Mouse (Mus musculus) heart, embryonic 16.5 days (tissue): ENCODE measurements around the gene Mfng. TPM values are rescaled to one million over a fixed set of nuclear protein-coding genes. Genes with fewer than 3 reads are reported as not detected.

Source experiments
- ATAC-seq: fragments of 200-750 bp; cut with Nextera tagmentation; replicated peaks from 2 replicates; pipeline ENCODE4 v1.8.0; 2017; ENCODE audit warnings: moderate number of reproducible peaks; ENCODE audit not compliant: insufficient read depth, low FRiP score; ENCODE audit errors: extremely low read depth
- H3K27ac ChIP-seq: fragments of 300-500 bp; sonication (generic); 2 replicates; pipeline ENCODE4 v1.5.1; 2014; ENCODE audit warnings: mild to moderate bottlenecking, low read length, control low read depth, moderate library complexity
- H3K27me3 ChIP-seq: fragments of 300-500 bp; sonication (generic); 2 replicates; pipeline ENCODE4 v1.6.1; 2014; ENCODE audit warnings: low read length, mixed read lengths; ENCODE audit not compliant: control insufficient read depth, insufficient read depth
- H3K36me3 ChIP-seq: fragments of 300-500 bp; sonication (generic); 2 replicates; pipeline ENCODE4 v1.6.1; 2014; ENCODE audit not compliant: control insufficient read depth, insufficient read depth
- H3K4me1 ChIP-seq: fragments of 300-500 bp; sonication (generic); 2 replicates; pipeline ENCODE4 v1.6.1; 2014; ENCODE audit warnings: low read length, mixed read lengths; ENCODE audit not compliant: control insufficient read depth, insufficient read depth
- H3K4me2 ChIP-seq: fragments of 300-500 bp; sonication (generic); 2 replicates; pipeline ENCODE4 v1.6.1; 2014; ENCODE audit warnings: low read depth, mild to moderate bottlenecking, control low read depth, low read length
- H3K4me3 ChIP-seq: fragments of 300-500 bp; sonication (generic); 2 replicates; pipeline ENCODE4 v1.5.1; 2014; ENCODE audit warnings: mild to moderate bottlenecking, control low read depth, low read length
- H3K9ac ChIP-seq: fragments of 300-500 bp; sonication (generic); 2 replicates; pipeline ENCODE4 v1.6.1; 2014; ENCODE audit warnings: low read length, control low read depth
- H3K9me3 ChIP-seq: fragments of 300-500 bp; sonication (generic); replicated peaks from 2 replicates; pipeline ENCODE4 v1.6.1; 2016; ENCODE audit warnings: low read length; ENCODE audit not compliant: control insufficient read depth
- WGBS: fragments of 180-500 bp; shearing (Covaris S2); extraction: QIAGEN DNeasy Blood & Tissue Kit; methylation state at CpG from one replicate; pipeline ENCODE4 v1.1.7; 2014; 5-methylcytosine and 5-hydroxymethylcytosine counted together
- polyA plus RNA-seq: library from polyadenylated mRNA; unstranded; fragments of >200 nt; fragmentation: Nextera tagmentation; extraction: Ambion mirVana; gene quantifications from 2 replicates; pipeline ENCODE4 v1.2.1, GENCODE M21; 2015

Mfng gene
- polyA plus RNA-seq, 1 experiment from 2014 or later: 19.8 TPM

DNA sequence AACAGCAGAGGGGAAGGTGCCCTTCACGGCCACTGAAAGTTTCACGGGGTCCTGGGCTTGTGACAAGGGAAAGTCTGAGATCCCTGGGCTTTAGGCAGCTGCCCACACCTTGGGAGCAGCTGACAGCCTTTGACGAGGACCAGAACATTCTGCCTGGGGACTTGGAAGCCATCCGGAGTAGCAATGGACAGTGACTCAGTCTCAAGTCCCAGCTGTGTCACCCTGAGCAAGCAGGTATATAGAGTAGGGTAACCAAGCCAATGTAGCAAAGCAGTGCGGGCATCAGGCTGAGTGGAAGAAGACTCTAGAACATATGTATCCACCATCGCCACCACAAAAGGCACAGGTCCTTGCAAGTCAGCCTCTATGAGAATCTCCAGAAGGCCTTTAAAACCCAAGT lies 36.1 kb downstream of the Mfng start:
- no peaks in the 10 kb centered on the region for H3K9me3 ChIP-seq
- no peaks in the 10 kb centered on the region for H3K4me1 ChIP-seq
- no peak for ATAC-seq
- peaks cover 21% of the 10 kb centered on the region for H3K27me3 ChIP-seq
- H3K27ac ChIP-seq: no peak overlapping the region
- no peaks in the 10 kb centered on the region for H3K36me3 ChIP-seq
- no peak overlapping the region for H3K4me3 ChIP-seq
- H3K9ac ChIP-seq: no peak overlapping the region
- WGBS: 39% methylated on average over 6 of the region's 6 CpGs
- H3K4me2 ChIP-seq: no peak overlapping the region

DNA sequence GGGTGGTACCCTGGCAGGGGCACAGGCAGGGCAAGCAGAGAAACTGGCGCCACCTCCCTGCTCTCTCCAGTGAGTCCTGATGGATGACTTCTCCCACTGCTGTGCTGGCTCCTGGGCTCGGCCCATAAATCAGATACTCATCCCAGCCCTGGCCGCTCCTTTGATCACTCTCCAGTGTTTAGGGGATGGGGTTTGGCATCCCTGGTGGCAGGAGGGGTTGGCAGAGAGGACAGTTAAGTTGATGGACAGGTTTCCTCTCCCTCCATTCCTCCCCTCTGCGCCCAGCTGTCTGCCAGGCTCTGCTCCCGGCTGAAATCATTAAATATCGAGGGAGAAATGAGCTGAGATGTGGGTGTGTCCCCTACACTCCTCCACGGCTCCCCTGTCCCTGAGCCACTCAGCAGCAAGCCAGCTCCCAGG lies 36.6 kb downstream of the Mfng start:
- Histone ChIP-seq H3K9me3 (no peaks in the 10 kb centered on the region), H3K4me3 (no peak overlapping the region), H3K4me1 (no peaks in the 10 kb centered on the region), H3K36me3 (no peaks in the 10 kb centered on the region), H3K4me2 (no peak overlapping the region), H3K27ac (no peak overlapping the region), H3K27me3 (peaks cover 20% of the 10 kb centered on the region), H3K9ac (no peak overlapping the region)
- WGBS: 31% methylated on average over 7 of the region's 7 CpGs
- no peak for ATAC-seq

DNA sequence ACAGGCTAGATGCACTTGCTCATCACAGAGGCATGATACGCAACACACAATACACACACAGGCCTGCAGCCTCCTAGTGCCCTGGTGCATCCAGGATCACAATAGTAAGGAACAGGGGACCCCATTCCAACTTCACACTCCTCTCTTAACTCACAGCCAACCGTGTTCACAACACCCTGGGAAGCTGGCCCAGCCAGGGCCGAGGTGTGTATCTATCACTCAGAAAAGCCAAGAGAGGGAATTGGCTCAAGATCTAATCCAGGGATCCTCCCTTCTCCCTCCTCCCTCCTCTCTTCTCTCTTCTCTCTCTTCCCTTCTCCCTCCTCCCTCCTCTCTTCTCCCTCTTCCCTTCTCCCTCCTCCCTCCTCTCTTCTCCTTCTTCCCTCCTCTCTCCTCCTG lies 37.1 kb downstream of the Mfng start:
- no peaks in the 10 kb centered on the region for H3K9me3 ChIP-seq
- H3K9ac ChIP-seq: no peak overlapping the region
- H3K36me3 ChIP-seq: no peaks in the 10 kb centered on the region
- 49% methylated on average over 3 of the region's 3 CpGs for WGBS
- no peaks in the 10 kb centered on the region for H3K4me1 ChIP-seq
- ATAC-seq: no peak
- H3K27me3 ChIP-seq: peaks cover 20% of the 10 kb centered on the region
- H3K4me2 ChIP-seq: no peak overlapping the region
- H3K4me3 ChIP-seq: no peak overlapping the region
- no peak overlapping the region for H3K27ac ChIP-seq

DNA sequence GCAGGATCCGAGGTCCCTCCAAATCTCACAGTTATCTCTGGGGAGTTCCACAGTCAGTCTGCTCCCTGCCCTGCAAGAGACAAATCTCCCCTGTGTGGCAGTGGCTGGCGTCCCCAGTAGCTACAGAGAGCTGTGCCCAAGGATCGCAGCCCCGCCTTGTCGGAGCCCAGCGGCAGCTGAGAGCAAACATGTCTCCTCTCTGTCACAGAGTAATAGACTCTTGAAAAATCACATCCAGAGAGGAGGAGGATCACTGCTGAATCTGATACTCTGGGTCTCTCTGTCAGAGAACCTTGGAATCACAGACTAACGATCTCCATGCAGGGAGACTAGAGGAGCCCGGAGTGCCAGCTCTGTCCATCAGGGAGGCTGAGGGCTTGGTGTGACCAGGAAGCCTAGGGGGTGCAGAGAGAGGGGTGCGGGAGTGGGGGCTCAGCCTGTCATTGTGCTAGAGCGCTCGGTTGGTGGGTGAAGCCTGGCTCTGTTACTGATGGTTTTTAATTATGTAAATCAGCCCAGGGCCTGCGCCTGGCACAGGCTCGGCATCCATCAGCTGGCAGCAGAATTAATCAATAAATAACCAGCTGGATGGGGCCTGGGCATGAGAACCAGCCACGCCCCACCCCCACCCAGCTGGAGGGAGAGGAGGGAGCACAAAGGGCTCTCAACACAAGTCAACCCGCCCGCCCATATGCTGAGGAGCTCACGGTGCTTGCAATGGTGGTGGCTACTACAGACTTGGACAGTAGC lies 37.7 kb downstream of the Mfng start:
- Histone ChIP-seq H3K4me1 (no peaks in the 10 kb centered on the region), H3K9ac (no peak overlapping the region), H3K4me3 (no peak overlapping the region), H3K36me3 (no peaks in the 10 kb centered on the region), H3K27ac (no peak overlapping the region), H3K9me3 (no peaks in the 10 kb centered on the region), H3K4me2 (no peak overlapping the region), H3K27me3 (peaks cover 18% of the 10 kb centered on the region)
- ATAC-seq: no peak
- WGBS: 38% methylated on average over 17 of the region's 17 CpGs

DNA sequence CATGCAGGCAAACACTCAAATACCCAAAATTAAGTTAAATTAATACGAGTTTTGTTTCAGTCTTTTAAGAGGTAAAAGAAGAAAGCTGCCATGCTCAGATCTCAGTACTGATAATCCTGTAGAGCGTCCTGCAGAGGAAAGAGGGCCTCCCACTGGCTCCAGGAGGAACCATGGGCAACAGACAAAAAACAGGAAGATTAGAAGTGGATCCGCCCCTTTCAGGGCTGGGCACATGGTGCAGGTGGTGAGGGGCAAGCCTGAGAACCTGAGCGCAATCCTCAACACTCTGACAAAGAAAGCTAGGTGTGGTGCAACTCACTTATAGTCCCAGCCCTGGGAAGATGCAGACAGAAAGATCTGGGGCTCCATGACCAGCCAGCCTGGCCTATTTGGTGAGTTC lies 41.4 kb downstream of the Mfng start:
- WGBS: 48% methylated on average over 4 of the region's 4 CpGs
- no peak for ATAC-seq
- Histone ChIP-seq H3K36me3 (no peaks in the 10 kb centered on the region), H3K27ac (no peak overlapping the region), H3K27me3 (peaks cover 11% of the 10 kb centered on the region), H3K9ac (no peak overlapping the region), H3K4me1 (no peaks in the 10 kb centered on the region), H3K4me2 (no peak overlapping the region), H3K9me3 (no peaks in the 10 kb centered on the region), H3K4me3 (no peak overlapping the region)

DNA sequence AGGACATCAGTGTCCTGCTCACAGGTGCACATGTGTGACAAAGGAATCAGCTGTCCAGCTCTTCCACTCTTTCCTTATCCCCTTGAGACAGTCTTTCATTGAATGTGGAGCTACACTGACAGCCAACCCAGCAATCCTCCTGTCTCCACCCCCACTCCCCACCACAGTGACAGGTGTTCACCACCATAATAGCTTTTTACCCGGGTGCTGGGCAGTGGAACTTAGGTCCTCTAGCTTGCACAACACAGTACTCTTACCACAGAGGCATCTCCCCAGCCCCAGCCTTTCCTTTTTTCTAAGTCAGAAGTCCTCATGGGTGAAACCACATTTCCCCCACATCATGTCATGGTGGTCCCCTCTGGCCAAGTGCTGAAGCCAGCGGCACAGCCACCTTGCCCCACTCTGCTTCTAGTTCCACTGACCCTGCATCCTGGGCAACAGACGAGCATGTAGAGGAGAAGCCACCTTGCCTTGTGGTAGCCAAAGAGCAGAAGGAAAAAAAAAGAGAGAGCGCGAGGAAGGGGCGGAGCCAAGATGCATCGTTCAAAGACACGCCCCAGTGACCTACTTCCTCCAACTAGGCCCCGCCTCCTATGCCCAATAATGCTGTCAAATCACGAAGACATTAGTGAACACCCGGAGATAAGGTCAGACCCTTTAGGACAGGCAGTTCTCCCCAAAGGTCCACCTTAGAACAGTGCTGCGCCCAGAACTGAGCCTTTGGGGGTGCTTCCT lies 42.8 kb downstream of the Mfng start:
- H3K4me3 ChIP-seq: no peak overlapping the region
- H3K27me3 ChIP-seq: no peaks in the 10 kb centered on the region
- H3K36me3 ChIP-seq: no peaks in the 10 kb centered on the region
- no peaks in the 10 kb centered on the region for H3K4me1 ChIP-seq
- H3K9me3 ChIP-seq: no peaks in the 10 kb centered on the region
- ATAC-seq: no peak
- H3K9ac ChIP-seq: no peak overlapping the region
- 70% methylated on average over 12 of the region's 12 CpGs for WGBS
- no peak overlapping the region for H3K4me2 ChIP-seq
- H3K27ac ChIP-seq: no peak overlapping the region

DNA sequence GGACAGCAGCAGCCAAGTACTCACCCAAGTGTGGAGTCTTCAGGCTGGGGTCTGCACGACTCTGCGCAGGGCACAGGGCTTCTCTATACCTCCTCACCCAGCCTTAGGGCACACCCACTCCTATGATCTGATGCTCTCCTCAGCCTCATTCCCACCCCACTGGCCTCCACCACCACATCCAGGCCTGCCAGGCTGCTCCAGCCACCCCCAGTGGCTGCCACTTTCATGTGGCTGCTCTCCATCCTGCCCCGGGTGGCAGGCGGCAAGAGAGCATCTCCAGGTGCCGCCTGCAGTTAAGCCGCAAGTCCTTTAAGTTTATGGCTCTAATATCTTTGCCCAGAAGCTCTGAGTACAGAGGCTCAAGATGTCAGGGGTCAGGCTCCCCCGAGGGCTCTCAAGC lies 46.6 kb downstream of the Mfng start:
- no peak overlapping the region for H3K4me2 ChIP-seq
- no peak overlapping the region for H3K27ac ChIP-seq
- no peaks in the 10 kb centered on the region for H3K4me1 ChIP-seq
- WGBS: 61% methylated on average over 7 of the region's 7 CpGs
- peaks cover 11% of the 10 kb centered on the region; the same call in 1 of the 2 replicates for H3K27me3 ChIP-seq
- ATAC-seq: no peak
- no peaks in the 10 kb centered on the region for H3K36me3 ChIP-seq
- H3K4me3 ChIP-seq: no peak overlapping the region
- H3K9ac ChIP-seq: no peak overlapping the region
- no peaks in the 10 kb centered on the region for H3K9me3 ChIP-seq

DNA sequence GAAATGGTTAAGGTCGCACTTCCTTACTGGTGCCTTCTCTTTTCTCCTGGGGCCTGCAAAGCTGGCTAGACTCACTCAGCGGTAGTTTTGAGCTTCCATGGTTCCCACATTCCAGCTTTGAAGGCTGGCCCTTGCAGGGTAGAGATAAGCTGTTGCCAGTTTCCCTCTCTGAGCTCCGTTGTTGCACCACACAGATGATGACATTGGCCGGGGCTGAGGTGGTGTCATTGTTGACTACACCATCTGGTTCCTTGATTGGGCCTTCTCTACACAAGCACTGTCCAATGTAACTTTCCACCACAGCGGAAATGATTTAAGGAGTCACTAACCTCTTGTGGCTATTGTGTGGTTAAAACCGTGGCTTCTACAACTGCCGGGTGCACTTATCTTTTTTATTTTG lies 52.7 kb downstream of the Mfng start:
- no peak overlapping the region for H3K27ac ChIP-seq
- H3K36me3 ChIP-seq: no peaks in the 10 kb centered on the region
- no peaks in the 10 kb centered on the region for H3K9me3 ChIP-seq
- peak overlapping the region; percentile 30 for H3K4me2 ChIP-seq
- WGBS: 29% methylated on average over 7 of the region's 7 CpGs
- peaks cover 61% of the 10 kb centered on the region for H3K27me3 ChIP-seq
- ATAC-seq: no peak; the same call in 1 of the 2 replicates
- H3K9ac ChIP-seq: peak overlapping the region; percentile 38; the same call in 1 of the 2 replicates
- H3K4me1 ChIP-seq: peaks cover 29% of the 10 kb centered on the region
- no peak overlapping the region for H3K4me3 ChIP-seq

DNA sequence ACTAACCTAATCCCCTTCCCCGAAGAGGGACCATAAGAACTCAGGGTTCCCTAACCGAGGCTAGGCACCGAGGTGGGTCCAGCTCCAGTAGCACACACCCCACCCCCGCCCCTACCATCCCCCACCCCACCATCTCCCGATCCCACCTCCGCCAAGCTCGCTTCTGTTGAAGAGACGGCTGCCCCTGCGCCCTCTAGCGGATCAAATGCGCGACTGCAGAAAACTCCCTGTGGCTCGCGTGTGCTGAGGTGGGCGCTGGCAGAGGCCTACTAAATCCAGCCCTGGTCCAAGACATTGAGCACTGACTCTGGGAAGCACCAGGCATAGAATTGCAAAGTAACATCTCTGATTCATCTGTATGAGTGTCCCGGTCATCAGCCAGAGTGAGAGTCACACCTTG lies 53.2 kb downstream of the Mfng start:
- peaks cover 29% of the 10 kb centered on the region for H3K4me1 ChIP-seq
- H3K9me3 ChIP-seq: no peaks in the 10 kb centered on the region
- H3K36me3 ChIP-seq: no peaks in the 10 kb centered on the region
- H3K4me2 ChIP-seq: peak overlapping the region; percentile 30
- no peak overlapping the region for H3K4me3 ChIP-seq
- H3K9ac ChIP-seq: peak overlapping the region; percentile 38; the same call in 1 of the 2 replicates
- H3K27me3 ChIP-seq: peaks cover 66% of the 10 kb centered on the region
- 4% methylated on average over 16 of the region's 16 CpGs for WGBS
- ATAC-seq: no peak
- H3K27ac ChIP-seq: no peak overlapping the region
